In the genomic region with DNA sequence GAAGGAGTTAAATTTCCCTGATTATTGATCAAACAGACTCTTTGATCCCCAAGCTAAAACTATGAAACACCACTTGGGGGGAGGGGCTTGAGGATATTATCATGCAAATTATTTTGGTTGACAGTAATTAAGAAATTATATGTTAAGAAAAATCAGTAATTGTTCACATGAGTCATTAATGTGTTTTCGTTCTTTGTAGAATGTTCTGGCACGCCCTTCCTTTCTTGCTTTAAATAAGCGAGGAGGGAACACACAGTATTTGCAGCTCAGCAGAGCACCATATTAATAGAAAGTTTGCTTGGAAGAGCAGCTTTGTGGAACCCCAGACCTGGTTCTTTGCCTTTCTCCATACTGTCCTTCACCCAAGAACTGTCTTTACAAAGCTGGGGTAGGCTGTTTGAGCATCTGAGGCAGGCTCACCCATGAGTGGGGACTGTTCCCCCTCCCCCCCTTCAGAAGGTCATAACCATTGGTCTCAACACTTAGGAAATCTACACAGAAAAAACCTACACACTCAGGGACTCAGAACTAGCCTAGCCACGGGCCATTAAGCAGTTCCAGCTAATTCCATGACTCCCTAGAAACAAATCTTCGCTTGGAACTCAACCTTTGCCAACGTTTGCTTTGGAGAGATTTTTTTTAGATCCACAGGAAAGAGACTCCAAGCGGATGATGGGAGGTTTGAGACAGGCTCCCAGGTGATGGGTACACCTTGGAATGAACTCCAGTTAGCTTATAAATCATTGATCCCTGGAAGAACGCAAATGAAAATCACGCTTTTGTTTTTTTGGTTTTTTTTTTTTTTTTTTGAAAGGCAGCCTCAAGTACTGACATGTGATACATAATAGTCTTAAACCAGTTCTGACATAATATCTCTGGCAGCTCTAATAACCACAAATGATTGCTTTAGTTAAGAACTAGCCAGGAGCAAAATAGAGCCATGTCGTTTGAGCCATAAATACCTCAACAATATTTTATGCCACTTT, we compare ENCODE assay signal across 9 mouse cellular contexts.
DNase-seq lines count a peak whose midpoint lies in the region; ATAC-seq and TF ChIP-seq lines count a peak whose summit lies in the region.
"Had no signal": no experiment of that assay in that cellular context is flagged by ENCODE, and none has a peak within 500 bp of the region (broad histone marks: within the 10 kb centered on the region; RNA-seq: fewer than 3 reads in every experiment).

No protein-coding gene starts in this region.

- no peak for ATAC-seq in embryonic facial prominence, embryonic 13.5 days (ENCODE audit: insufficient number of reproducible peaks, insufficient read depth, low FRiP score, low TSS enrichment, low read depth)
- ATAC-seq in hindbrain, embryonic 16.5 days = no peak
- peak; percentile 58; the same call in 1 of the 2 replicates for ATAC-seq in limb, embryonic 14.5 days (ENCODE audit: low FRiP score, low read depth)

- H3K4me1 ChIP-seq in embryonic facial prominence, embryonic 13.5 days = peaks cover 49% of the 10 kb centered on the region
- peaks cover 12% of the 10 kb centered on the region for H3K4me1 ChIP-seq in hindbrain, embryonic 16.5 days (ENCODE audit: control insufficient read depth, insufficient read depth, low read depth, low read length)
- peaks cover 38% of the 10 kb centered on the region for H3K4me1 ChIP-seq in limb, embryonic 14.5 days (ENCODE audit: control insufficient read depth, insufficient read depth, low read length)

- H3K4me2 ChIP-seq in embryonic facial prominence, embryonic 13.5 days = no peak overlapping the region; the same call in 1 of the 2 replicates
- no peak overlapping the region for H3K4me2 ChIP-seq in hindbrain, embryonic 16.5 days (ENCODE audit: low read length)
- no peak overlapping the region for H3K4me2 ChIP-seq in limb, embryonic 14.5 days (replicated peaks; ENCODE audit: low read depth, low read length, severe bottlenecking)
- H3K4me2 ChIP-seq: liver, embryonic 15.5 days had no signal

- H3K9me3 ChIP-seq in embryonic facial prominence, embryonic 13.5 days = no peaks in the 10 kb centered on the region
- H3K9me3 ChIP-seq in hindbrain, embryonic 16.5 days (ENCODE audit: control insufficient read depth, low read length) = no peaks in the 10 kb centered on the region
- H3K9me3 ChIP-seq in limb, embryonic 14.5 days (ENCODE audit: control insufficient read depth, low read length) = no peaks in the 10 kb centered on the region
- H3K9me3 ChIP-seq: liver, embryonic 15.5 days had no signal

- no peak overlapping the region for H3K4me3 ChIP-seq in embryonic facial prominence, embryonic 13.5 days
- no peak overlapping the region for H3K4me3 ChIP-seq in hindbrain, embryonic 16.5 days (ENCODE audit: low read length)
- H3K4me3 ChIP-seq in limb, embryonic 14.5 days (replicated peaks; ENCODE audit: low read length) = no peak overlapping the region
- H3K4me3 ChIP-seq: liver, embryonic 15.5 days had no signal

- 0 out of 2 replicates have a peak, but pooled peaks cover 4% of the 10 kb centered on the region for H3K36me3 ChIP-seq in embryonic facial prominence, embryonic 13.5 days
- H3K36me3 ChIP-seq in hindbrain, embryonic 16.5 days (ENCODE audit: control insufficient read depth, insufficient read depth, low read length) = no peaks in the 10 kb centered on the region
- H3K36me3 ChIP-seq in limb, embryonic 14.5 days (ENCODE audit: control insufficient read depth, insufficient read depth, low read length) = no peaks in the 10 kb centered on the region

- DNase-seq in heart, adult 18-20 months = peak; percentile 50 to 53
- no peak for DNase-seq in heart, postnatal 4 days
- no peak for DNase-seq in limb, embryonic 14.5 days (ENCODE audit: low spot score)
- no peak for DNase-seq in right cerebral cortex, postnatal 25 days
- no peak for DNase-seq in testis, postnatal 14 days (ENCODE audit: low spot score)
- DNase-seq in retina, embryonic 14.5 days (ENCODE audit: low spot score) = no peak

- peak overlapping the region; percentile 66 for H3K27ac ChIP-seq in embryonic facial prominence, embryonic 13.5 days
- H3K27ac ChIP-seq in hindbrain, embryonic 16.5 days (ENCODE audit: low read depth, low read length) = peak overlapping the region; percentile 42; the same call in 1 of the 2 replicates
- H3K27ac ChIP-seq in limb, embryonic 14.5 days (replicated peaks; ENCODE audit: low read depth, low read length) = 0 out of 2 replicates have a peak overlapping the region, but pooled peaks have one; percentile 55
- H3K27ac ChIP-seq: liver, embryonic 15.5 days had no signal

- no peaks in the 10 kb centered on the region for H3K27me3 ChIP-seq in embryonic facial prominence, embryonic 13.5 days
- H3K27me3 ChIP-seq in hindbrain, embryonic 16.5 days (replicated peaks; ENCODE audit: control insufficient read depth, insufficient read depth, low read length) = no peaks in the 10 kb centered on the region
- no peaks in the 10 kb centered on the region for H3K27me3 ChIP-seq in limb, embryonic 14.5 days (ENCODE audit: control insufficient read depth, insufficient read depth, low read length)
- H3K27me3 ChIP-seq: liver, embryonic 15.5 days had no signal

- no peak for TF ChIP-seq POLR2A in limb, embryonic 14.5 days (IDR thresholded peaks at IDR 0.05; ENCODE audit: borderline replicate concordance, extremely low read depth, insufficient read depth, insufficient read length)

- H3K9ac ChIP-seq in embryonic facial prominence, embryonic 13.5 days = no peak overlapping the region
- H3K9ac ChIP-seq in hindbrain, embryonic 16.5 days (ENCODE audit: low read depth, low read length) = no peak overlapping the region
- no peak overlapping the region for H3K9ac ChIP-seq in limb, embryonic 14.5 days (ENCODE audit: low read depth, low read length, severe bottlenecking)
- H3K9ac ChIP-seq: liver, embryonic 15.5 days had no signal

- WGBS in embryonic facial prominence, embryonic 13.5 days = 35% methylated on average over 10 of the region's 10 CpGs
- WGBS in hindbrain, embryonic 16.5 days = 48% methylated on average over 10 of the region's 10 CpGs
- 33% methylated on average over 10 of the region's 10 CpGs for WGBS in limb, embryonic 14.5 days

Comparison
In these comparisons a context has a peak if more than half of its experiments do, and no peak if none do; other contexts are left out.
1. DNase-seq: peak in heart, adult 18-20 months (2 of 2); none in heart, postnatal 4 days (single experiment), limb, embryonic 14.5 days (single experiment), right cerebral cortex, postnatal 25 days (single experiment), testis, postnatal 14 days (single experiment) and retina, embryonic 14.5 days (single experiment).
2. Peak in every context shown above with its lines, with median percentiles within 50 percentile points of each other: H3K27ac ChIP-seq.